Mouse (Mus musculus): Measurements from ENCODE around the gene Cyp2t4.

The Cyp2t4 gene

GRCm38 (mm10) chr7:27160921-27161320 lies 7.4 kb downstream of the Cyp2t4 start:
- in situ Hi-C loops (cut with MseI, MboI), result no loop called here

- in situ Hi-C loops (cut with MseI, MboI), result no loop called here
These were observed 8.2 kb downstream of the Cyp2t4 start for GRCm38 (mm10) chr7:27161744-27162143.

DNA sequence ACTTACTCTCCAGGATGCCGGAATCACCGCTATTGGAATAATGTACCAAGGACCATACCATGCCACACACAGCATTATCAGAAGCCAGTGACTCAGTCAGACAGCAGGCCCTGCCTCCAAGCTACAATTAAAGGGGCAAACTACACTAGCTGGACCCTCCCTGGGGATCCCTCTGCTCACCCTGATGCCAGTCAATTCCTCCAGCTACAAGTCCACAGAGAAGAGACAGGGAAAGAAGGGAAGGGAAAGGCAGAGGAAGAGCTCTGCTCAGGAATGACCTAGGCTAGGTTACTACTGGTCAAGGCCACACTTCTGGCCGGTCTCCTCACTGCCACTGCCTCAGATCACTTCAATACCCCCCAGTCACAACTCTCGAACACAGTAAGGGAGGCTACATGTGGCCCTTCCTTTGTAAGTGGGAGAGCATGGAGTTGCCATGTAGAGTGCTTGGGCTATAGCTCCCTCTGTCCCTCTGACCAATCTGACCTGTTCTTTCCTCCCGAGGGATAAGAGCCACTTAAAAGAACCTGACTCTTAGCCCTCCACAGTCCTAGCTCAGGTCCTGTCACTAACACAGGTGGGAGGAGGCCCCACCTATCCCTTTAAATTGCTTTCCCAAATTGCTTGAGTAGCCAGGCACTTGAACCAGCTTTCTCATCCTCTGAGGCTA lies 9.4 kb downstream of the Cyp2t4 start:
- in situ Hi-C loops (cut with MseI, MboI), result no loop called here

DNA sequence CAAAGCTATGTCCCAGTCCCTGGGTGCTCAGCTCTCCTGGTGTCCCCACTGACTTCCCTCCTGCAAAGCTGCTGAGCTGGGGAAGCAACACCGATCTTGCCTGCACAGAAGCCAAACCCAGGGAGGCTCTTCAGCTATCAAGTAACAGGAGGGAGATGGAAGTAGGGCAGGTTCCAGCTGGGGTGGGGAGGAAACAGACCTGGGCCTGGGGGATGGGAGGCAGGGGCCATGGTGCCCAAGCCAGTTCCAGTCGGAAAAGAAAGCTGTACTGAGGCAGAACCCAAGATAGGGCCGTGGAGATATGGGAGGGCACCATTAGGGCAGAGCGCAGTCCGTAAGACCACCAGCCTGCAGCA lies 9.9 kb downstream of the Cyp2t4 start:
- in situ Hi-C loops (cut with MseI, MboI), result no loop called here

GRCm38 (mm10) chr7:27164112-27164947 lies 10.8 kb downstream of the Cyp2t4 start:
- in situ Hi-C loops (cut with MseI, MboI), result no loop called here

DNA sequence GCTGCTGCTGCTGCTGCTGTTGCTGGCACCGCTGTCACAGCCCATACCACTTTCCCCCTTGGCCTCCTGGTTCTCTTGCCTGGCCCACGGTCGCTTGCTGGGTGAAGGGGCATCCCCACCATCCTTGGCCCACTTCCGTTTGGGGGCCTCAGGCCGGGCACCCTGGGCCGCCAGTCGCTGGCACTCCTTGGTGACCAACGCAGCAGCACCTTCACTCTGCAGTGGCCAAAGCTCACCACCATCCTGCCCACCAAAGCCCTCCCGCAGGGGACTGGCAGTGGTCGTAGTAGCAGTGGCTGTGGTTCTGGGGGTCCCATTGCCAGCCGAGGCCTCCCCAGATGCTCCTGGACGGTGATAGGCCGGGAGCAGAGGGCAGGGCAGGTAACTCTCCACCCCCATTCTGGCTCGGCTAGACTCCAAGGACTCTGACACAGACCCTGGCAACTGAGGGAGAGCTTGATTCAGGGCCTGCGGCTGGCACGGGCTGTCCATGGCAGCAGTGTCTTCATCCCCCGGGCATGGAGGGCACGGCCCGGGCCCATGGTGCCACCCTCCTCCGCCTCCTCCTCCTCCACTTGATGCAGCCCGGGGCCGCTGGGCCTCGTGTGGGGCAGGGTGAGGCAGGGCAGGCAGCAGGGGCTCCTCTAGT lies 11.6 kb downstream of the Cyp2t4 start:
- in situ Hi-C loops (cut with MseI, MboI), result no loop called here

DNA sequence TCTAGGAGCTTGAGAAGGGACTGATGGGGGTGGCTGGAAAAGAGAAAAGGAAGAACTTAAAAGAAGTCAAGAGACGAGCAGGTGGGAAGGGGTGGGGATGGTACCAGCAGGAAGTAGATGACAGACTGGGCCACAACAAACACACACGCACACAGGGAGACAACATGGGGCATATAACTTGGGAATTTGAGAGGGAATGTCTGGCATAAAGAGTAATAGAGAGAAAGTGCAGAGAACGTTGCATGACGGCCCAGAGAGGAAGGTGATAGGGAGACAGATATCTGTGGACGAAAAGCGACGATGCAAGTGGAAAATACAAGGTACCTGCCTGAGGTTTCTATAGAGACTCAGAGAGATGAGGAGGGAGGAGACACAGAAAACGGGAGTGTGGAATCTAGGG lies 12.2 kb downstream of the Cyp2t4 start:
- in situ Hi-C loops (cut with MseI, MboI), result no loop called here

DNA sequence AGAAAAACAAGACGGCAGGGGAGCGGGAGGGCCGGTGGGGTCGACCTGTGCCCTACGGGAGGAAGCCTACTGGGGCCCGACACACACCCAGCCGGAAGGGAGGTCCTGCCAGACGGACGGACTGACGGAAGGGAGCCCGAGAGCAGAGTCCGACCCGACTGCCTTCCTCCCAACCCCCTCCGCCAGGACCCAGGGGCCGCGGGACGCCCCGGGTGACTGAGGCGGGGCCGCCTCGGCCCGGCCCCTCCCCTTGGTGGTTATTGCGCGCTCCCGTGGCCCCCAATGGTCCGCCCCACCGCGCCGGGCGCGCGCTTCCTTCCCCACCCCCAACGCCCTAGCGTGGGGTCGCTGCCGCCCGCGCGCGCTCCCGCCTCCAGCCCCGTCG lies 12.7 kb downstream of the Cyp2t4 start:
- in situ Hi-C loops (cut with MseI, MboI), result no loop called here

DNA sequence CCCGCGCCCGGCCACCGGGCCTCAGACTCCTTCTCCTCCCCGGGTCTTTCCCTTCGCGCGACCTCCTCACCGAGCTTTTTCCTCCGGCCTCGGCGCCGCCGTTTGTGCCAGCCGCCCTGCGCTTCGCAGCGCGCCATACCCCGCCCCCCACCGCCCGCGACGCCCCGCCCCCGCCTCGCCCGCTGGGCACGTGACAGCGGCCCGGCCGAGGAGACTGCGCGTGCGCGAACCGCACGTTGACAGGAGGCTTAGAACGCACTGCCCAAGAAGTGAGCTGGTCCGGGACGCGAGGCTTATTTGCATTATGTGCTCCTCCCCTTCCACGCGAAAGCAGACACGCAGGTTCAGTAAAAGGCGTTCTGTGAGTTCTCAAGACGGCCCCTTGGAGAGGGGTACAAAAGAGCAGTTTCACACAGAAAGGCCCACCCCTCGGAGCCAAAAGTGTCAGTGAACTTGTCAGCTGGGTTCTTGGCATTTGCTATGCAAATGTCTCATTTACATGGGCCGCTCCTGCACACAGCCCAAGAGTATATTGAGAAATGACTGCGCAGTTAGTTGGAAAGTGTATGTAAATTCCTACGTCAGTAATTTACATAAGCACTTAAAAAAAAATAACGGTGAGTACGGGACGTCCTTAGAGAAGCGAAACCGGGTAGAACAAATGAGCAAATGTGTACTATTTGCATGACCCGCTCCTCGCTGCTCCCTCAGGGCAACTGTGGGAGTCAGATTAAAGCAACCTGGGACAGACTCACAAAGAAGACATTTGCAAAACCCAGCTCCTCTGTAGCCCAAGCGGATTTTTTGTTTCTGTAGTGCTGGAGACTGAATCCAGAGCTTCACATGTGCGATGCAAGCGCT lies 13.3 kb downstream of the Cyp2t4 start, which contains the start of gene Egln2:
Gene Egln2, minus strand, starts transcription at position 189 of the 861 bp plus-strand sequence.
- in situ Hi-C loops (cut with MseI, MboI), result no loop called here

- in situ Hi-C loops (cut with MseI, MboI), result no loop called here
These were observed 14.1 kb downstream of the Cyp2t4 start for GRCm38 (mm10) chr7:27167475-27168094.

- in situ Hi-C loops (cut with MseI, MboI), result no loop called here
These were observed 14.9 kb downstream of the Cyp2t4 start for GRCm38 (mm10) chr7:27168371-27168770.

DNA sequence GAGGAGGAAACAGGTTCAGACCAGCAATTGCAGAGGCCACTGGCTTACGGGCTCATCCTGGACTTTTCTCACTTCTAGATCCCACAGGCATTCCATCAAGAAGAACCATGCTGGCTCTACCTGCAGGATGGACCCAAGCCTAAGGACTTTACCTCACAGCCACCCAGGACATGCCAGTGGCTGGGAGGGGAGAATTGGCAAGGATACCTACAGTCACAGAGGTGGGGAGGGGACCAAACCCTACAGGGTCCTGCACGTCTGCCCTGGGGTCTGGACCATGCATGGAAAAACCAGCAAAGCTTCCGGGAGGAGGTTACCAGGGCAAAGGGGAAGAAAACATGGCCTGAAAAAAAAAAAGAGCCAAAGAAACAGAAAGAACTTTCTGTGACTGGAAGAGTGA lies 17.5 kb downstream of the Cyp2t4 start:
- in situ Hi-C loops (cut with MseI, MboI), result no loop called here

DNA sequence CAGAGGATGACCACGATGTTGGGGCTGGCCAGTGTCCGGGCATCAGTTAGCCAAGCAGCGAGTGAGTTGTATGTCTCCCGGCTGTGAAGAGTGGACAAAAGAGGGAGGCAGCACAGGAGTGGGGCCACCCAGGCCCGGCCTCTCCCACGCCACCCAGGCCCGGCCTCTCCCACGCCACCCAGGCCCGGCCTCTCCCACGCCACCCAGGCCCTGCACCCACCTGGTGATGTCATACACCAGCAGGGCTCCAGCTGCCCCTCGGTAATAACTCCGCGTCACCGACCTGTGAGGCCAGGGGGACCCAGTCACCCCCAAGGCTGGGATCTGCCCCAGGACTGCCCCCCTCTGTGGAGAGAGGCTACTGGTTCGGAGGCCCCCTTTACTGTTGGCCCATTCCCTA lies 21.0 kb downstream of the Cyp2t4 start:
- in situ Hi-C loops (cut with MseI, MboI), result no loop called here

- in situ Hi-C loops (cut with MseI, MboI), result no loop called here
These were observed 21.4 kb downstream of the Cyp2t4 start for GRCm38 (mm10) chr7:27174896-27175295.

DNA sequence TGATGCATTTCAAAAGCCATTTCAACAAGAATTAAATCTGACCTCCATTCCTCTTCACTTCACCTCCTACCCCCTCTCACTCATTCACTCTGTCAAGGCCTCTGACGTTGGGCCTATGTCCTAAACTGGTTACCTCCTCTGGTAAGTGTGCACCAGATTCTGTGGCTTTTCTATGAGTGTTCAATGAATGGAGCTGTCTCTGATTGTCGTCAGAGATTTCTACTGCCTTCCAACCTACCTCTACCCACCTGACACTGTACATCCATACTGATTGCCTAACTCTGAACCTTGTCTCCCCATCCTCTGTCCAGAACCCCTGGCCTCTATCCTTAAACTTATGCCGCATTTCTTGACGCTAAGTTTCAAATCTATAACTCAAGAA lies 24.4 kb downstream of the Cyp2t4 start:
- in situ Hi-C loops (cut with MseI, MboI), result no loop called here

- in situ Hi-C loops (cut with MseI, MboI), result no loop called here
These were observed 25.1 kb downstream of the Cyp2t4 start, which contains the start of gene Rab4b for GRCm38 (mm10) chr7:27178324-27179216. TSS of gene Rab4b (minus strand) at chr7:27178896.

DNA sequence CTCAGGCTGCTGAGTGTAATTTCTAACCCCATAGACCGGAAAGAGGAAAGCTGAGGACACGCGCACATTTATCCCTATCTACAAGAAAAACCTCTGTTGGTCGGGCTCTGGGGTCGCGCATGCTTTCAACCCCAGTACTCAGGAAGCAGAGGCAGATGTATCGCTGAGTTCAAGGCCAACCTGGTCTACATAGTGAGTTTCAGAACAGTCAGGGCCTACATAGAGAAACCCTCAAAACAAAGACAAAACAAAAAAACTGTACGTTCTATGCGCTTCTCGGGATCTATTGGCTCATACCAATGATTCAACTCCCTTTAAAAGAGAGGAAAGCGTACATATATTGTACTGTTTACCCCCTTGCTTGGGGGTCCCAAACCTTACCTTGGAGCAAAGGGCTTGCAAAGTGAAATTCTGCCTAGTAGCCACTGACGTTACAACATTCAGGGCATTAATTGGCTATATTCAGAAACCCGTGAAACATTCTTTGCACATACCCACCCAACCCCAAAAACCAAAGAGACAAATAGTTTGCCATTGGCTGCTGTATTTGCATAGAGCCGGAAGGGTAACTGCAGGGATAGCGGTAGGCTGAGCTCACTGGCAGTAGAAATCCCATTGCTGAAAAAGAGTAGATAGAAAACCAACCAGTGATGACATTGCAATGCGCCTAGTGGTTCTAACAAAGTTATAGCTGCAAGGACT lies 25.9 kb downstream of the Cyp2t4 start:
- in situ Hi-C loops (cut with MseI, MboI), result no loop called here

DNA sequence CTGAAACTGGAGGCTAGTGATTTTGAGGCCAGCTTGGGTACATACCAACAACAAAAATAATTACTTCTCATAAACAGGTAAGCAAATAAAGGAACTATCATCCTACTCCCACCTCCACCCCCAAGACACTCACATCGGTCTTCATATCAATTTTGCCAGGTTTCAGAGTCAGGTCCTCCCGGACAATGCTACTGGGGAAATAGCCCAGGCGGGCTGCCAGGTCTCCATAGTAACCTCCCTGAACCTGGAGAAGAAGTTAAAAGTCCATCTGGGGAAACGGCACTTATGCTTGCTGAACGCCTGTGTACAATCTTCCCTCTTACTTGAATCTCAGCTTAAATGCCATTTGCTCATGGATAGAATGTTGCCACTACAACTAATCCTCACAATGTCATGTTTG lies 26.5 kb downstream of the Cyp2t4 start:
- in situ Hi-C loops (cut with MseI, MboI), result no loop called here

GRCm38 (mm10) chr7:27180837-27181695 lies 27.6 kb downstream of the Cyp2t4 start, which contains the start of the genes Gm21983 and Mia:
TSS of gene Gm21983 (minus strand) at chr7:27181086.
TSS of gene Mia (minus strand) at chr7:27181157.
- in situ Hi-C loops (cut with MseI, MboI), result no loop called here
